Mouse (Mus musculus) stomach, postnatal 0 days (tissue): Measurements from ENCODE around the gene Fau. TPM values are rescaled to one million over a fixed set of nuclear protein-coding genes. Genes with fewer than 3 reads are reported as not detected.

Experiments
- ATAC-seq: fragments of 200-750 bp; cut with Nextera tagmentation; 2 replicates; pipeline ENCODE4 v1.8.0; 2017; ENCODE audit not compliant: low FRiP score, low TSS enrichment
- DNase-seq: peaks from one replicate; pipeline ENCODE4 v3.0.0-alpha.2; 2016; ENCODE audit warnings: low spot score
- H3K27ac ChIP-seq: fragments of 300-500 bp; sonication (generic); replicated peaks from 2 replicates; pipeline ENCODE4 v1.5.1; 2014; ENCODE audit warnings: mild to moderate bottlenecking, control low read depth
- H3K27me3 ChIP-seq: fragments of 300-500 bp; sonication (generic); 2 replicates; pipeline ENCODE4 v1.6.1; 2014; ENCODE audit warnings: low read length; ENCODE audit not compliant: control insufficient read depth, insufficient read depth
- H3K36me3 ChIP-seq: fragments of 300-500 bp; sonication (generic); 2 replicates; pipeline ENCODE4 v1.6.1; 2014; ENCODE audit warnings: low read length, mixed read lengths; ENCODE audit not compliant: control insufficient read depth, insufficient read depth
- H3K4me1 ChIP-seq: fragments of 300-500 bp; sonication (generic); replicated peaks from 2 replicates; pipeline ENCODE4 v1.6.1; 2014; ENCODE audit warnings: antibody characterized with exemption; ENCODE audit not compliant: control insufficient read depth, insufficient read depth
- H3K4me2 ChIP-seq: fragments of 300-500 bp; sonication (generic); replicated peaks from 2 replicates; pipeline ENCODE4 v1.6.1; 2014; ENCODE audit warnings: low read depth, mild to moderate bottlenecking, control low read depth, moderate library complexity
- H3K4me3 ChIP-seq: fragments of 300-500 bp; sonication (generic); 2 replicates; pipeline ENCODE4 v1.5.1; 2014; ENCODE audit warnings: low read depth, low read length, control low read depth
- H3K9ac ChIP-seq: fragments of 300-500 bp; sonication (generic); 2 replicates; pipeline ENCODE4 v1.6.1; 2014; ENCODE audit warnings: mild to moderate bottlenecking, low read length, control low read depth, mixed read lengths
- H3K9me3 ChIP-seq: fragments of 300-500 bp; sonication (generic); 2 replicates; pipeline ENCODE4 v1.6.1; 2016; ENCODE audit warnings: low read length; ENCODE audit not compliant: control insufficient read depth
- CTCF ChIP-seq: IDR thresholded peaks from 2 replicates; pipeline ENCODE4 v1.5.1; 2016; ENCODE audit warnings: antibody characterized with exemption, low read depth, mild to moderate bottlenecking, moderate library complexity
- EP300 ChIP-seq: optimal IDR thresholded peaks from 2 replicates; pipeline ENCODE3; 2016; ENCODE audit warnings: antibody characterized with exemption
- WGBS: fragments of 180-500 bp; shearing (Covaris S2); extraction: QIAGEN DNeasy Blood & Tissue Kit; methylation state at CpG from one replicate; pipeline ENCODE4 v1.1.7; 2014; 5-methylcytosine and 5-hydroxymethylcytosine counted together
- polyA plus RNA-seq: library from polyadenylated mRNA; unstranded; fragments of >200 nt; fragmentation: Nextera tagmentation; extraction: Ambion mirVana; gene quantifications from 2 replicates; pipeline ENCODE4 v1.2.1, GENCODE M21; 2015

Gene Fau
- polyA plus RNA-seq = 818 and 857 TPM in 2 replicates

- H3K4me2 ChIP-seq = peak within 1 kb of the TSS; percentile 81
- peaks cover 3% of the 10 kb centered on the region for H3K4me1 ChIP-seq
- ATAC-seq = peak; percentile 85
- under 1% methylated on average over 61 of the region's 63 CpGs for WGBS
- peak within 1 kb of the TSS; percentile 89 for H3K9ac ChIP-seq
- H3K9me3 ChIP-seq = no peaks in the 10 kb centered on the region
- TF ChIP-seq CTCF = no peak
- TF ChIP-seq EP300 = no peak
- H3K4me3 ChIP-seq = peak within 1 kb of the TSS; percentile 76
- peaks cover 4% of the 10 kb centered on the region for H3K36me3 ChIP-seq
- peak within 1 kb of the TSS; percentile 87 for H3K27ac ChIP-seq
- DNase-seq = peak; percentile 99
- no peaks in the 10 kb centered on the region for H3K27me3 ChIP-seq
These were observed at the start of gene Fau, which contains the start of gene Mrpl49 for GRCm38 (mm10) chr19:6057313-6058096. TSS of gene Fau (plus strand) at chr19:6057844. TSS of gene Mrpl49 (minus strand) at chr19:6057785.

- Histone ChIP-seq H3K9ac (no peak overlapping the region), H3K36me3 (peaks cover 6% of the 10 kb centered on the region; the same call in 1 of the 2 replicates), H3K4me1 (no peaks in the 10 kb centered on the region), H3K27ac (no peak overlapping the region), H3K9me3 (no peaks in the 10 kb centered on the region), H3K4me3 (no peak overlapping the region), H3K27me3 (no peaks in the 10 kb centered on the region), H3K4me2 (no peak overlapping the region)
- TF ChIP-seq CTCF (no peak), EP300 (no peak)
- 82% methylated on average over 8 of the region's 8 CpGs for WGBS
- no peak for DNase-seq
- no peak for ATAC-seq
These were observed 48.5 kb upstream of the Fau start for GRCm38 (mm10) chr19:6009137-6009536.

GRCm38 (mm10) chr19:6013691-6014090 lies 44.0 kb upstream of the Fau start:
- H3K4me3 ChIP-seq = no peak overlapping the region
- H3K27me3 ChIP-seq = no peaks in the 10 kb centered on the region
- H3K4me1 ChIP-seq = no peaks in the 10 kb centered on the region
- whole genome bisulfite sequencing = 76% methylated on average over 10 of the region's 10 CpGs
- H3K27ac ChIP-seq = no peak overlapping the region
- no peaks in the 10 kb centered on the region for H3K9me3 ChIP-seq
- no peak for ATAC-seq
- no peaks in the 10 kb centered on the region; the same call in 1 of the 2 replicates for H3K36me3 ChIP-seq
- DNase-seq = no peak
- TF ChIP-seq CTCF (no peak), EP300 (no peak)
- H3K4me2 ChIP-seq = peak overlapping the region; percentile 92
- H3K9ac ChIP-seq = no peak overlapping the region

GRCm38 (mm10) chr19:6014991-6015510 lies 42.6 kb upstream of the Fau start:
- peak overlapping the region; percentile 92 for H3K4me2 ChIP-seq
- TF ChIP-seq EP300 = no peak
- TF ChIP-seq CTCF = no peak
- peak overlapping the region; percentile 63 for H3K4me3 ChIP-seq
- H3K27ac ChIP-seq = peak overlapping the region; percentile 77
- no peaks in the 10 kb centered on the region for H3K27me3 ChIP-seq
- H3K9ac ChIP-seq = peak overlapping the region; percentile 70
- H3K9me3 ChIP-seq = no peaks in the 10 kb centered on the region
- no peaks in the 10 kb centered on the region; the same call in 1 of the 2 replicates for H3K36me3 ChIP-seq
- 2% methylated on average over 15 of the region's 18 CpGs for WGBS
- no peaks in the 10 kb centered on the region for H3K4me1 ChIP-seq
- peak; percentile 79 for DNase-seq
- ATAC-seq = peak; percentile 76

- ATAC-seq = peak; percentile 60
- Histone ChIP-seq H3K4me2 (peak within 1 kb of the TSS; percentile 92), H3K27ac (peak within 1 kb of the TSS; percentile 77), H3K9ac (peak within 1 kb of the TSS; percentile 70), H3K4me1 (no peaks in the 10 kb centered on the region), H3K4me3 (peak within 1 kb of the TSS; percentile 63), H3K9me3 (no peaks in the 10 kb centered on the region), H3K36me3 (no peaks in the 10 kb centered on the region), H3K27me3 (no peaks in the 10 kb centered on the region)
- 3% methylated on average over 39 of the region's 40 CpGs for WGBS
- TF ChIP-seq EP300 (no peak), CTCF (peak; percentile 48)
- DNase-seq = peak; percentile 73
These were observed 41.9 kb upstream of the Fau start, which contains the start of gene Capn1 for GRCm38 (mm10) chr19:6015511-6016315. TSS of gene Capn1 (minus strand) at chr19:6015897.
